Mouse (Mus musculus): ENCODE measurements around the gene Pitpnm2. TPM values are rescaled to one million over a fixed set of nuclear protein-coding genes. Genes with fewer than 3 reads are reported as not detected.

The Pitpnm2 gene
- total and polyA plus RNA-seq, 3 experiments, result 7.0 to 22.2 TPM; not detected in 1

DNA sequence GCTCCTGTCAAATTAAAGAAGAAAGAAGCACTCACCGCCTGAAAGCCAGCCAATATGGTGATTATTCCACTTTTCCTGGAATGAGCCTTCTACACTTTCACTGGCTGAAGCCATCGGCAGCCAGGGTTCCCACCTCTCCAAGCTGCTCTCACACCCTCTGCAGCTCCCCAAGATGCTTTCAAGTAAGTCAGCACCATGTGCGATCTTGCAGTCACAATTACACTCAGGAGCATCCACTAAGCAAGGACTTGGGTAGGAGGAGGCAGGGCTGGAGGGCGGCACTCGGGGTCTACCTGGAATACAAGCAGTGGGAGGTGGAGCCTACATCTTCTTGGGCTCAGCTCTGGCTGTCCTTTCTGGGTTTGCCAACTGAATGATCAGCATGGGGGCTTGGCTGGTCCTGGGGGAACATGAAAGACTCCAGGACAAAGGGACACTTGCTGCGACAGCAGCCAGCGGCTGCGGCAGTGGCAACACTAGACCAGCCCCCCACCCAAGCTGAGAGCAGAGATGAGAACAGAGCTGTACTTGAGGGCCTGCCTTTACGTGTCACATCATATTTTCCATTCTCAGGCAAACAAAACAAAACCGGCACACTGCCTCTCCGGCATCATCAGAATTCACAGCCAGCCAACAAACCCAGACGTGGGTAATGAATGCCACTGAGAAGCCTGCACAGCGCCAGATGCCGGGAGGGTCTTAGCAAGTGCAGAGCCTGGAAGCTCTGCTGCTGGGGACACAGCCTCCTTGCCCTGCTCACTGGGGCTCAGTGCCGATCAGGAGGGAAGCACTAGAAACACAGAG, 64.5 kb downstream of the Pitpnm2 start:
- Histone ChIP-seq H3K4me1 (ENCODE audit: control insufficient read depth in 1 of 2, insufficient read depth in 2 of 2, low read length in 2 of 2) (peaks cover 2 to 15% of the 10 kb centered on the region in 2 experiments; a peak in 1 of 4 replicates), H3K4me3 (ENCODE audit: control insufficient read depth in 1 of 2, insufficient read depth in 1 of 2, low read depth in 2 of 2, low read length in 2 of 2) (no peak overlapping the region), H3K9ac (ENCODE audit: control insufficient read depth, low read depth, low read length, poor library complexity, severe bottlenecking) (no peak overlapping the region), H3K36me3 (ENCODE audit: control insufficient read depth in 1 of 2, insufficient read depth in 2 of 2, low read length in 2 of 2) (peaks cover 0 to 9% of the 10 kb centered on the region in 2 experiments; a peak in 3 of 4 replicates), H3K9me3 (replicated peaks; ENCODE audit: insufficient read depth, low read length) (no peaks in the 10 kb centered on the region), H3K27ac (ENCODE audit: control insufficient read depth, low read depth, low read length) (no peak overlapping the region), H3K79me2 (ENCODE audit: control insufficient read depth, insufficient read depth, low read length, poor library complexity) (no peaks in the 10 kb centered on the region; the same call in 1 of the 2 replicates), H3K27me3 (ENCODE audit: control insufficient read depth in 1 of 2, insufficient read depth in 2 of 2, low read length in 2 of 2) (no peaks in the 10 kb centered on the region)
- no peak for TF ChIP-seq NELFE (IDR thresholded peaks at IDR 0.05; ENCODE audit: low read depth, low read length)
- no peak for TF ChIP-seq MAX (IDR thresholded peaks at IDR 0.05; ENCODE audit: low read length)
- TF ChIP-seq TAL1 (IDR thresholded peaks at IDR 0.05; ENCODE audit: low read length), result no peak
- TF ChIP-seq ZKSCAN1 (IDR thresholded peaks at IDR 0.05; ENCODE audit: low read depth, low read length), result no peak
- DNase-seq (ENCODE audit: low read depth, low spot score), result no peak

DNA sequence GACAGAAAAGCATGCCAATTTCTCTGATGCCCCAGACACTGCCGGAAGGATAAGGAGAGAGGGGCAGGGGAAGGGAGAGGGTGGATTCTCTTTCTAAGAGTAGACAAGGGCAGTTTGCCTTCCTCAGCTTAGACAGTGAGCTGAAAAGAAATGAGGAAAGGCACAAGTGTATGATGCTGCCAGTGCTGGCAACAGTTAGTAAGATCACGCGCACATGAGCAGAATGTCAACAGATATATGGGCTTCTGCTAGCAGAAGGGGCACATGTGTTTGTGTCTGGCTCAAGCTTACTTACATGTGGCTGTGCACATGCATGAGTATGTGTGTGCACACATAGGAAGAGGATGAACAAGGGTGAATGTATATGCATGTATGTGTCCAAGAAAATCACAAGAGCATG, 65.4 kb downstream of the Pitpnm2 start:
- Histone ChIP-seq H3K79me2 (ENCODE audit: control insufficient read depth, insufficient read depth, low read length, poor library complexity) (no peaks in the 10 kb centered on the region; the same call in 1 of the 2 replicates), H3K27ac (ENCODE audit: control insufficient read depth, low read depth, low read length) (no peak overlapping the region), H3K27me3 (ENCODE audit: control insufficient read depth in 1 of 2, insufficient read depth in 2 of 2, low read length in 2 of 2) (no peaks in the 10 kb centered on the region), H3K4me1 (ENCODE audit: control insufficient read depth in 1 of 2, insufficient read depth in 2 of 2, low read length in 2 of 2) (peaks cover 2 to 15% of the 10 kb centered on the region in 2 experiments; a peak in 1 of 4 replicates), H3K4me3 (ENCODE audit: control insufficient read depth in 1 of 2, insufficient read depth in 1 of 2, low read depth in 2 of 2, low read length in 2 of 2) (no peak overlapping the region), H3K9ac (ENCODE audit: control insufficient read depth, low read depth, low read length, poor library complexity, severe bottlenecking) (no peak overlapping the region), H3K36me3 (ENCODE audit: control insufficient read depth in 1 of 2, insufficient read depth in 2 of 2, low read length in 2 of 2) (peaks cover 0 to 9% of the 10 kb centered on the region in 2 experiments; a peak in 3 of 4 replicates), H3K9me3 (replicated peaks; ENCODE audit: insufficient read depth, low read length) (no peaks in the 10 kb centered on the region)
- no peak for DNase-seq (ENCODE audit: low read depth, low spot score)
- TF ChIP-seq RAD21 (IDR thresholded peaks at IDR 0.05; ENCODE audit: low read depth, low read length) (no peak), ZNF384 (IDR thresholded peaks at IDR 0.05; ENCODE audit: low read depth, low read length) (no peak), MXI1 (IDR thresholded peaks at IDR 0.05; ENCODE audit: low read depth, low read length) (no peak), SIN3A (IDR thresholded peaks at IDR 0.05; ENCODE audit: low read length) (no peak), ETS1 (IDR thresholded peaks at IDR 0.05; ENCODE audit: low read depth, low read length) (no peak), ZKSCAN1 (IDR thresholded peaks at IDR 0.05; ENCODE audit: low read depth, low read length) (no peak), EP300 (IDR thresholded peaks at IDR 0.05; ENCODE audit: low read depth in 1 of 2, low read length in 2 of 2) (no peak), USF1 (IDR thresholded peaks at IDR 0.05; ENCODE audit: low read depth, low read length) (no peak), GATA1 (IDR thresholded peaks at IDR 0.05; ENCODE audit: low read depth, low read length) (no peak), MAZ (IDR thresholded peaks at IDR 0.05; ENCODE audit: low read depth, low read length) (no peak), USF2 (IDR thresholded peaks at IDR 0.05; ENCODE audit: borderline replicate concordance in 1 of 2, insufficient read depth in 1 of 2, low read depth in 1 of 2, low read length in 2 of 2) (no peak), ELF1 (IDR thresholded peaks at IDR 0.05; ENCODE audit: low read depth, low read length) (no peak), SMC3 (IDR thresholded peaks at IDR 0.05; ENCODE audit: low read depth, low read length) (no peak), RCOR1 (IDR thresholded peaks at IDR 0.05; ENCODE audit: low read depth, low read length) (no peak)

Data from MEL (cell line).